Mouse (Mus musculus): ENCODE data around the gene Polr3g.
"Not testable (repeated sequence)": the region's sequence is repeated elsewhere in the genome, so short reads cannot be mapped to it uniquely, and the experiment has no call there.

The Polr3g gene

GRCm38 (mm10) chr13:81632720-81633415 lies 77.9 kb downstream of the Polr3g start, which contains the start of gene Adgrv1:
Gene Adgrv1 (minus strand): TSS chr13:81633154.
- DNase-seq (ENCODE audit: low read depth, low spot score), result peak; percentile 88

- no peak for DNase-seq (ENCODE audit: low read depth, low spot score)
Measured at GRCm38 (mm10) chr13:81630566-81630965, 80.2 kb downstream of the Polr3g start.

- no peak for DNase-seq (ENCODE audit: low read depth, low spot score)
Measured at GRCm38 (mm10) chr13:81629395-81629794, 81.4 kb downstream of the Polr3g start.

DNA sequence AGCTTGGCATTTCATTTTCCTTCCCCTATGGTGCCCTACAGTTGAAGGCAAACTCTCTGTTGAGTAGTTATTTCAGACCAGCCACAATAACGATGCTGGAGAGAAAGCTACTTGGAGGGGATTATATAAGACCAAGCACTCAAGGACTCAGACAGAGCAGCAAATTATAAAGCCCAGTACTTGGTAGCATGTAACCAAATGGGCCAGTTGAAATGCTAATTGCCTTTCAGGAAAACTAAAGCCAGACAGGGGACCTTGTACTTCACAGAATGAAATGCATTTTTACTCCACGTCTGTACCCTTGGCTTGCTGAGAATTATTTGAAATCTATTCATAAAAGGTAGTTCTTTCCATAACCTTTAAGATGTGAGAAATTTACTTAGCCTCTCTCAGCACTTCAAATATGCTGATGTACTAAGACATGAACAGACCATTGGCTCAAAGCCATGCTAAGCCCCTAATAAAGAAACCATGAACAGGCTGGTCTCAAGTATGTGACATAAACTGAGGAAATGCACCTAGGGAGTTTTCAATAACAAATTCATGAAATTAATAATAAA lies 82.1 kb downstream of the Polr3g start:
- DNase-seq (ENCODE audit: low read depth, low spot score), result no peak

DNA sequence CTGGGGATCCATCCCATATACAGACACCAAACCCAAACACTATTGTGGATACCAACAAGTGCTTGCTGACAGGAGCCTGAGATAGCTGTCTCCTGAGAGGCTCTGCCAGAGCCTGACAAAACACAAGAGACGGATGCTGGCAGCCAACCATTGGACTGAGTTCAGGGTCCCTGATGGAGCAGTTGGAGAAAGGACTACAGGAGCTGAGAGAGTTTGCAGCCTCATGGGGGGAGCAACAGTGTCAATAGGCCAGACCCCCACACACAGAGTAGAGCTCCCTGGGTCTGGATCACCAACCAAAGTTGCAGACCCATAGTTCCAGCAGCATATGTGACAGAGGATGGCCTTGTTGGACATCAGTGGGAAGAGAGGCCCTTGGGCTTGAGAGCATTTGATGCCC lies 83.0 kb downstream of the Polr3g start:
- not testable (repeated sequence) for DNase-seq (ENCODE audit: low read depth, low spot score)

All from brain, adult 2 months (tissue).